Mouse (Mus musculus): ENCODE data around the gene Akr1d1. TPM values are rescaled to one million over a fixed set of nuclear protein-coding genes. Genes with fewer than 3 reads are reported as not detected.

Akr1d1 gene
- polyA plus RNA-seq, 1 experiment from 2014 or later = not detected

DNA sequence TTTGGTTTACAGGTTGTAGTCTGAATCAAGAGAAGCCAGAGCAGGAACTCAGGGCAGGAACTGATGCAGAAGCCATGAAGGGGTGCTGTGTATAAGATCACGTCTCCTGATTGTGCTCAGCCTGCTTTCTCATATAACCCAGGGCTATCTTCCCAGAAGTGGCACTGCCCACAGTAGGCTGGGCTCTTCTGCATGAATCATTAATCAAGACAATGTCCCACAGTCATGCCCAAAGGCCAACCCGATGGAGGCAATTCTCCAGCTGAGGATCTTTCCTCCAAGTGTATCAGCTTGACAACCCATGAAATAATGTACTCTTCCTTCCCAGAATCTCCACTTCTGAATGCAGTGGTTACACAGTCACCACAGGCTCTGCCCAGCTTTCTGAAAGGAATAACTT is 24.4 kb upstream of the Akr1d1 start:
- no peaks in the 10 kb centered on the region for H3K27me3 ChIP-seq (ENCODE audit: control insufficient read depth, insufficient read depth, low read length)
- H3K4me1 ChIP-seq (ENCODE audit: control insufficient read depth in 2 of 2, insufficient read depth in 2 of 2, low read length in 2 of 2) = no peaks in the 10 kb centered on the region
- H3K4me2 ChIP-seq (ENCODE audit: low read length) = no peak overlapping the region
- no peaks in the 10 kb centered on the region for H3K9me3 ChIP-seq (ENCODE audit: control insufficient read depth, low read length)
- ATAC-seq (ENCODE audit: insufficient number of reproducible peaks, insufficient read depth, low FRiP score, low read depth) = no peak
- H3K36me3 ChIP-seq (ENCODE audit: control insufficient read depth, insufficient read depth, low read length) = no peaks in the 10 kb centered on the region
- no peak overlapping the region for H3K9ac ChIP-seq (ENCODE audit: low read length)
- 83% methylated on average over 2 of the region's 2 CpGs for WGBS
- H3K27ac ChIP-seq (replicated peaks in 1 of 2; ENCODE audit: control insufficient read depth in 1 of 2, insufficient read depth in 1 of 2, low read depth in 2 of 2, low read length in 2 of 2) = no peak overlapping the region
- no peak overlapping the region for H3K4me3 ChIP-seq (ENCODE audit: control insufficient read depth in 1 of 2, insufficient read depth in 1 of 2, low read depth in 1 of 2, low read length in 2 of 2)

DNA sequence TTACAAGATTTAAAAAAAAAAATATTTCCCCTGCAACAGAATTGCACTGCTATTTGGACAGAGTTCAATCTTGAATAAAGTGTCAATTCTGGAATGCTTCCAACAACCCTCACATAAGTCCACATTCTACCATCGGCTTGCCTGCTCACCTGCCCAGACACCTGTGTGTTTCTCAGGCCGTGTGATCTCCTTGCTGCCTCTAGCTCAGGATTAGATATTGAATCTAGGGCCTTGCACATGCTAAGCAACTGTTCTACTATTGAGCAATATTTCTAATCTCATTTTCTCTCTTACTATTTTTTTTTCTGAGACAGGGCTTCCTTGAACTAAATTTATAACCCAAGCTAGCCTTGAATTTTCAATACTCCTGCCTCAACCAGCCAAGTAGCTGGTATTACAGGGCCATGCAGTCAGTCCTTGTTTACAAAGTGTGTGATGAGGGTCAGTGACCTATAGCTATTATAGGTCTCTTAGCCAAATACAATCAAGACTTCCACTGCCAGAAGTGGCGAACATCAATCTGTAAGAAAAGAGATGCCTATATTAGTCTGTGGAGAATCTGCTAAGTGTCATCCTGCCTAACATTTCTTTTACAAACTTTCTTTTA is 23.0 kb upstream of the Akr1d1 start:
- Histone ChIP-seq H3K4me1 (ENCODE audit: control insufficient read depth in 2 of 2, insufficient read depth in 2 of 2, low read length in 2 of 2) (no peaks in the 10 kb centered on the region), H3K27ac (replicated peaks in 1 of 2; ENCODE audit: control insufficient read depth in 1 of 2, insufficient read depth in 1 of 2, low read depth in 2 of 2, low read length in 2 of 2) (no peak overlapping the region), H3K4me2 (ENCODE audit: low read length) (no peak overlapping the region), H3K36me3 (ENCODE audit: control insufficient read depth, insufficient read depth, low read length) (no peaks in the 10 kb centered on the region), H3K9ac (ENCODE audit: low read length) (no peak overlapping the region), H3K27me3 (ENCODE audit: control insufficient read depth, insufficient read depth, low read length) (no peaks in the 10 kb centered on the region), H3K4me3 (ENCODE audit: control insufficient read depth in 1 of 2, insufficient read depth in 1 of 2, low read depth in 1 of 2, low read length in 2 of 2) (no peak overlapping the region), H3K9me3 (ENCODE audit: control insufficient read depth, low read length) (no peaks in the 10 kb centered on the region)
- ATAC-seq (ENCODE audit: insufficient number of reproducible peaks, insufficient read depth, low FRiP score, low read depth) = no peak
- 73% methylated on average over 3 of the region's 3 CpGs for WGBS

DNA sequence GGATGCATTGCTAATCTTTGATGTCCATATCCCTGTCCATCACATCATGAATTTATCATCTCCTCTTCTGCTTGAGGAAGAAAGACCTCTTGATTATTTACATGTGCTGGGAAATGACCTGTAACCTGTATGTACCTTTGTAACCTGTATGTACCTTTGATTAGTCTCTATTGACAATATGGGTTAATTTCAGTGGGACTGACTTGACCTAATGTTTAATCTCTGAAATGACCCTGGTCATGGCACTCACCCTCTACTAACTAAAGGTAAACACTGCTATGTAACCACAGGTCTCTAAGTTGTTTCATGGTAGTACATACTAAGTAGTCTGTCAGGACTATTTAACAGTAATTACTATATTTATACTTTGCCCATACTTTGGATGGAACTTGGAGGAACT is 19.2 kb upstream of the Akr1d1 start:
- Histone ChIP-seq H3K36me3 (ENCODE audit: control insufficient read depth, insufficient read depth, low read length) (no peaks in the 10 kb centered on the region), H3K4me2 (ENCODE audit: low read length) (no peak overlapping the region), H3K4me3 (ENCODE audit: control insufficient read depth in 1 of 2, insufficient read depth in 1 of 2, low read depth in 1 of 2, low read length in 2 of 2) (no peak overlapping the region), H3K4me1 (ENCODE audit: control insufficient read depth in 2 of 2, insufficient read depth in 2 of 2, low read length in 2 of 2) (no peaks in the 10 kb centered on the region), H3K9ac (ENCODE audit: low read length) (no peak overlapping the region), H3K9me3 (ENCODE audit: control insufficient read depth, low read length) (no peaks in the 10 kb centered on the region), H3K27ac (replicated peaks in 1 of 2; ENCODE audit: control insufficient read depth in 1 of 2, insufficient read depth in 1 of 2, low read depth in 2 of 2, low read length in 2 of 2) (no peak overlapping the region), H3K27me3 (ENCODE audit: control insufficient read depth, insufficient read depth, low read length) (no peaks in the 10 kb centered on the region)
- no peak for ATAC-seq (ENCODE audit: insufficient number of reproducible peaks, insufficient read depth, low FRiP score, low read depth)

DNA sequence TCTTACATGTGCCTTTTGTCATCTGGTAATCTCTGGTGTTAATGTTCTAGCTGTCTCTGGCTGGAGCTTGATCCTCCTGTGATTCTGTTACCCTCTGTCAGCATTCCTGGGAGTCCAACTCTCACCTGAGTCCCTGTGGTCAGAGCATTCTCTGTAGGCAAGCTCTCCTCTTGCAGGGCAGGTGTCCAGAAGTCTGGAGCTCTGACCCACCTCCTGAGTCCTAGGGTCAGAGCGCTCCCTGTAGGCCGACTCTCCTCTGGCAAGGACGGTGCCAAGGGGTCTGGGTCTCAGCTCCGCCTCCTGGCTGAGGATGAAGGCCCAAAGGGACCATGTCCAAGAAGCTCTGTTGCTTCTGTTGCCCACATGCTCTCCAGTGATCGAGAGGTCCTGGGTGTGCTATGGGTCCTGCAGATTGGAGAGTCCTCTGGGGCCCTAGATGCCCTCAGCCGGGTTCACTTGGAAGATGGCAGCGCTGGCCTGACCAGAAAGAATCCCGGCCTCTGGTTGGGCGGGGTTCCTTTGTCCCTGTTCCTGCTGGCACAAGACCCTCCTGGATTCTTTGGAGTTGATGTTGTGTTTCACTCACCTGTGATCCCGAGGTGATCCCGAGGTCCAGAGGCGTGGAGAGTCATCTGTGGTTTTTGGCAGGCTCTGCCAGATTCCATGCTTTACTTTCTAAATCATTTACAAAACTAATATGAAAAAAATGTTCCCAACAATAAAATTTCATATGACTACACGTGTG is 9.2 kb upstream of the Akr1d1 start:
- H3K36me3 ChIP-seq (ENCODE audit: control insufficient read depth, insufficient read depth, low read length) = no peaks in the 10 kb centered on the region
- no peak overlapping the region for H3K9ac ChIP-seq (ENCODE audit: low read length)
- no peaks in the 10 kb centered on the region for H3K9me3 ChIP-seq (ENCODE audit: control insufficient read depth, low read length)
- H3K27me3 ChIP-seq (ENCODE audit: control insufficient read depth, insufficient read depth, low read length) = no peaks in the 10 kb centered on the region
- H3K4me3 ChIP-seq (ENCODE audit: control insufficient read depth in 1 of 2, insufficient read depth in 1 of 2, low read depth in 1 of 2, low read length in 2 of 2) = no peak overlapping the region
- ATAC-seq (ENCODE audit: insufficient number of reproducible peaks, insufficient read depth, low FRiP score, low read depth) = no peak
- 79% methylated on average over 13 of the region's 13 CpGs for WGBS
- no peak overlapping the region for H3K27ac ChIP-seq (replicated peaks in 1 of 2; ENCODE audit: control insufficient read depth in 1 of 2, insufficient read depth in 1 of 2, low read depth in 2 of 2, low read length in 2 of 2)
- no peak overlapping the region for H3K4me2 ChIP-seq (ENCODE audit: low read length)
- H3K4me1 ChIP-seq (ENCODE audit: control insufficient read depth in 2 of 2, insufficient read depth in 2 of 2, low read length in 2 of 2) = no peaks in the 10 kb centered on the region

DNA sequence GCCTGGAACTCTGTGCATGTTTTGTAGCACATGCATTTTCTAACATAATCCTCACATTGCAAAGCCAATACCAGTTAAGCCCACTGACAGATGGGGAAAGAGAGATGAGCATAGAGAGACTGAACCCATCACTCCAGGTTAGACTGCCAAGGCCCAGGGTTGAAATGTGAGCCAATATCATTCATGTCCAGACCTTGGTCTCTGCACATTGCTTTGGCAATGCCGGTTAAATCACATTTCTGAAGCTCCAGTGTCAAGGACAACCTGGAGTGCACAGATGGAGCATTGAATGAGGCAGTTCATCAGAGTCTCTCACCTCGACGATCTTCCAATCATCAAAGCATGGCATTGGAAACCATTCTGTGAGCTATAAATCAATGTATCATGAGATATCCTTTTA is 2.1 kb downstream of the Akr1d1 start:
- Histone ChIP-seq H3K27ac (replicated peaks in 1 of 2; ENCODE audit: control insufficient read depth in 1 of 2, insufficient read depth in 1 of 2, low read depth in 2 of 2, low read length in 2 of 2) (no peak overlapping the region), H3K4me1 (ENCODE audit: control insufficient read depth in 2 of 2, insufficient read depth in 2 of 2, low read length in 2 of 2) (no peaks in the 10 kb centered on the region), H3K9ac (ENCODE audit: low read length) (no peak overlapping the region), H3K4me3 (ENCODE audit: control insufficient read depth in 1 of 2, insufficient read depth in 1 of 2, low read depth in 1 of 2, low read length in 2 of 2) (no peak overlapping the region), H3K9me3 (ENCODE audit: control insufficient read depth, low read length) (no peaks in the 10 kb centered on the region), H3K27me3 (ENCODE audit: control insufficient read depth, insufficient read depth, low read length) (no peaks in the 10 kb centered on the region), H3K4me2 (ENCODE audit: low read length) (no peak overlapping the region), H3K36me3 (ENCODE audit: control insufficient read depth, insufficient read depth, low read length) (no peaks in the 10 kb centered on the region)
- 89% methylated on average over 3 of the region's 3 CpGs for WGBS
- ATAC-seq (ENCODE audit: insufficient number of reproducible peaks, insufficient read depth, low FRiP score, low read depth) = no peak

DNA sequence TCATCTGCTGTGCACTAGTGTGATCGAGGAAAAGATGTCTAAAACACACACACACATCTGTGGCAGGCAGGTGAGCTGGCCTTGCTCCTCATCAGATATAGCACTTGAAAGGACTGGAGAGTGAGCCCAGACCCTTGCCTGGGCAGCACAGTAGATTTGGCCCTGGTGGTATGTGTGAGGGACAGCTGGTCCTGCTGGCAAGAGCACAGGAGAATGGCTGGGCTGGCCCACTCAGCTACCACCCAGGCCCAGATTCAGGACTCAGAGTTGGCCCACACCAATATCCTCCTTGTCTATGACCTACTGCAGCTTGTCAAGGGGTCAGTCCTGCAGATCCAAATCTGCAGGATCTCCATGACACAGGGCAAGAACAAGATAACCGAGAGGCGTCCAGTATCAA is 6.9 kb downstream of the Akr1d1 start:
- no peak for ATAC-seq (ENCODE audit: insufficient number of reproducible peaks, insufficient read depth, low FRiP score, low read depth)
- 84% methylated on average over 3 of the region's 3 CpGs for WGBS
- H3K9ac ChIP-seq (ENCODE audit: low read length) = no peak overlapping the region

DNA sequence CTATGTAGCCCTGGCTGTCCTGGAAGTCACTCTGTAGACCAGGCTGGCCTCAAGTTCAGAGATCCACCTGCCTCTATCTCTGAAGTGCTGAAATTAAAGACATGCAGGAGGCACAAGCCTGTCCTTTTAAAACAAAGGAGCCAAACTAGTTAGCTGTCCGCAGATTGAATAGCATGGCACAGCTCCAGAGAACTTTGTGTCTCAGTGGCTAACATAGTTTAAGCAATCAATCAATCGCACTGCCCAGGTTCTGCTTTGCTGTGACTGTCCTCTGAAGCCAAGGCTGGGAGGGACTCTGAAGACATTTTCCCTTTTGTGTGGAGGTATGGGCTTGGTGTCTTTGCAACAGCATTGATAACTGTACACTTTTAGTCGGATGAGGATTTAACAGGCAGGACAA is 7.8 kb downstream of the Akr1d1 start:
- WGBS = 85% methylated on average over 3 of the region's 3 CpGs
- H3K9me3 ChIP-seq (ENCODE audit: control insufficient read depth, low read length) = no peaks in the 10 kb centered on the region

More for the DNA sequence above, 6.9 kb downstream of the Akr1d1 start:
- Histone ChIP-seq H3K4me3 (ENCODE audit: control insufficient read depth in 1 of 2, insufficient read depth in 1 of 2, low read depth in 1 of 2, low read length in 2 of 2) (no peak overlapping the region), H3K36me3 (ENCODE audit: control insufficient read depth, insufficient read depth, low read length) (no peaks in the 10 kb centered on the region), H3K9me3 (ENCODE audit: control insufficient read depth, low read length) (no peaks in the 10 kb centered on the region), H3K27ac (replicated peaks in 1 of 2; ENCODE audit: control insufficient read depth in 1 of 2, insufficient read depth in 1 of 2, low read depth in 2 of 2, low read length in 2 of 2) (no peak overlapping the region), H3K27me3 (ENCODE audit: control insufficient read depth, insufficient read depth, low read length) (no peaks in the 10 kb centered on the region), H3K4me2 (ENCODE audit: low read length) (no peak overlapping the region), H3K4me1 (ENCODE audit: control insufficient read depth in 2 of 2, insufficient read depth in 2 of 2, low read length in 2 of 2) (no peaks in the 10 kb centered on the region)

DNA sequence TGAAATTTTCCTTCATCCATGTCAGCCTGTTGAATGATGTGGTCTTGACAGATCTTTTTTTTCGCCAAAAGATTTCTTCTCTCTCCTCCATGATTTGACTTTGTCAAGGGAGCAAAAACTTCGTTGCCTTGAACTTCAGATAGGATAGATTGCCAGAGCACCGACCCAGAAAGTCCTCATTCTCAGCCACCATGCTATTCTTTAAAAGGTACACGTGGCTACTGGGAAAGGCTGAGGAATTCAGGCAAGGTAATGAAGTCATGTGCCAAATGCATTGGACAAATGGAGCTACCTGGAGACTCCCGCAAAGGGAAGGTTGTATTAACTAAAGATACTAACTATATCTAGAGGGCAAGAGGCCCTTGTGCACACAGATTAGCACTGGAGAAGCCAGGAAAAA is 8.8 kb downstream of the Akr1d1 start:
- Histone ChIP-seq H3K9ac (ENCODE audit: low read length) (no peak overlapping the region), H3K27ac (replicated peaks in 1 of 2; ENCODE audit: control insufficient read depth in 1 of 2, insufficient read depth in 1 of 2, low read depth in 2 of 2, low read length in 2 of 2) (no peak overlapping the region), H3K4me2 (ENCODE audit: low read length) (no peak overlapping the region), H3K4me3 (ENCODE audit: control insufficient read depth in 1 of 2, insufficient read depth in 1 of 2, low read depth in 1 of 2, low read length in 2 of 2) (no peak overlapping the region), H3K9me3 (ENCODE audit: control insufficient read depth, low read length) (no peaks in the 10 kb centered on the region), H3K27me3 (ENCODE audit: control insufficient read depth, insufficient read depth, low read length) (no peaks in the 10 kb centered on the region), H3K4me1 (ENCODE audit: control insufficient read depth in 2 of 2, insufficient read depth in 2 of 2, low read length in 2 of 2) (no peaks in the 10 kb centered on the region), H3K36me3 (ENCODE audit: control insufficient read depth, insufficient read depth, low read length) (no peaks in the 10 kb centered on the region)
- WGBS = 84% methylated on average over 5 of the region's 5 CpGs
- no peak for ATAC-seq (ENCODE audit: insufficient number of reproducible peaks, insufficient read depth, low FRiP score, low read depth)

More for the DNA sequence above, 7.8 kb downstream of the Akr1d1 start:
- Histone ChIP-seq H3K4me3 (ENCODE audit: control insufficient read depth in 1 of 2, insufficient read depth in 1 of 2, low read depth in 1 of 2, low read length in 2 of 2) (no peak overlapping the region), H3K36me3 (ENCODE audit: control insufficient read depth, insufficient read depth, low read length) (no peaks in the 10 kb centered on the region), H3K9ac (ENCODE audit: low read length) (no peak overlapping the region), H3K27me3 (ENCODE audit: control insufficient read depth, insufficient read depth, low read length) (no peaks in the 10 kb centered on the region), H3K4me2 (ENCODE audit: low read length) (no peak overlapping the region), H3K27ac (replicated peaks in 1 of 2; ENCODE audit: control insufficient read depth in 1 of 2, insufficient read depth in 1 of 2, low read depth in 2 of 2, low read length in 2 of 2) (no peak overlapping the region), H3K4me1 (ENCODE audit: control insufficient read depth in 2 of 2, insufficient read depth in 2 of 2, low read length in 2 of 2) (no peaks in the 10 kb centered on the region)
- ATAC-seq (ENCODE audit: insufficient number of reproducible peaks, insufficient read depth, low FRiP score, low read depth) = no peak

All from heart, embryonic 14.5 days (tissue).